Mouse (Mus musculus) thymus, adult 2 months (tissue): ENCODE data around the gene Zfhx3.

Source experiments
- CTCF ChIP-seq: fragments of 200-500 bp; IDR thresholded peaks from 2 replicates; pipeline ENCODE4 v1.5.1; 2012; ENCODE audit warnings: mild to moderate bottlenecking, control low read depth, low read length, moderate library complexity, borderline replicate concordance; ENCODE audit not compliant: control insufficient read depth, poor library complexity, insufficient read depth; ENCODE audit errors: extremely low read depth
- POLR2A ChIP-seq: fragments of 200-500 bp; IDR thresholded peaks from 2 replicates; pipeline ENCODE4 v1.6.1; 2012; ENCODE audit warnings: mild to moderate bottlenecking, low read length, control low read depth, moderate library complexity; ENCODE audit not compliant: control insufficient read depth, poor library complexity, insufficient read depth; ENCODE audit errors: extremely low read depth

GRCm38 (mm10) chr8:108920151-108920550, 977.7 kb downstream of the Zfhx3 start:
- TF ChIP-seq POLR2A = no peak
- TF ChIP-seq CTCF = no peak
